Mouse (Mus musculus) B cell, adult 2 months (primary cell): ENCODE results near the gene 1700067P10Rik.

Source experiments
- DNase-seq, 2 experiments: peaks; one replicate each; pipeline ENCODE4 v3.0.0; 2022

Gene 1700067P10Rik

GRCm38 (mm10) chr17:48089019-48089418 is at the start of gene 1700067P10Rik:
1700067P10Rik (plus strand) TSS chr17:48089319.
- no peak for DNase-seq

GRCm38 (mm10) chr17:48041351-48042287 is 47.5 kb upstream of the 1700067P10Rik start:
- peak; percentile 40 to 48 for DNase-seq

- DNase-seq, result peak; percentile 15 to 28
These were observed 45.8 kb upstream of the 1700067P10Rik start for GRCm38 (mm10) chr17:48043154-48043880.

GRCm38 (mm10) chr17:48045631-48046030 is 43.5 kb upstream of the 1700067P10Rik start:
- peak; percentile 91 for DNase-seq

DNA sequence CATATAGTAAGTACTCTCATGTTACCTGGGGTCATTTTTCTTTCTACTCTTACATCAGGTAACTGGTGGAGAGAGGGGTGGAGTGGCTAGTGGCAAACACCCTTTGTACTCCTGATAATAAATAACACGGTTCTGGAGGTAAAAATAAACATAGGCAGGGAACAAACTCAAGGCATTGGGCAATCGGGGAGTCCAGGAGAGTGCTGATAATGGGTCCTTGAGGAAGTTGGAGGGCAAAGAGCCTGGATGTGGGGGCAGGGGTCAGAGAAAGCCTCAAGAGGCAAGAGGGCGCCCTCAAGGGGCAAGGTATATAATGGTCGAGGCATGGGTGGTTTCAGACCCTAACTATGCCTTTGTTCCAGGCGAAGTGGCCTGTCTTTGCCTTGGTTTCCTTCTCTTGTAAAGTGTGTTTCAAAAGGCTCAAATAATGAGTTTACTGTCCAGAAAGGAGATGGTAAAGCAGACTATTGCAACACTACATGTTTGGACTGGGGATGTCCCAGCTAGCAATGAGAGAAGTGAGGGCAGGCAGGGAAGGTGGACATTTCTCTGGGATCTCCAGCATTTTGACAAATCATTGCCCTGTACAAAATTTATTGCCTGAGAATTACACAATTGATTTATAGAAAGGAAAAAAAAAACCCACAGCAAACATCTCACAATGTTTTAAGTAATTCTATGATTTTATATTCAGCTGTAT is 37.3 kb upstream of the 1700067P10Rik start:
- DNase-seq, result no peak

- no peak for DNase-seq
These were observed 36.6 kb upstream of the 1700067P10Rik start for GRCm38 (mm10) chr17:48052338-48053067.

- no peak for DNase-seq
These were observed 35.5 kb upstream of the 1700067P10Rik start for GRCm38 (mm10) chr17:48053646-48054045.

- no peak for DNase-seq
These were observed 33.9 kb upstream of the 1700067P10Rik start for GRCm38 (mm10) chr17:48055076-48055816.

DNA sequence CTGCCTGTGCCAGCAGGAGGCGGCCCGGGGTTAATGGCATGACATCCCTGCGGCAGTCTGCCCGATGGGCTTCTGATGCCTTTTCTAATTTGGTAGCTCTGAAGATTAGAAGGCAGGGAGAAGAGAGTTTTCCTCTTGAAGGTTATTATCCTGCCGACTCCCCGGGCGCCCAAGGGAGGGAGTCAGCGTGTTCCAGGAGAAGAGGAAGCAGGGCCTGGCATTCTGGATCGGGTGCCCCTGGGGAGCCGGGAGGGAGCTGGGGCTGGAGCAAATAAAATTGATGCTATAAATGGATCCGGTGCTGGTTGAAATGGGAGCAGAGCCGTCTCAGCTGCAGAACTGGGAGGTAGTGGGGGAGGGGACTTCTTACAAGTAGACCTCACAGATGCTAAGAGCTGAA is 31.7 kb upstream of the 1700067P10Rik start:
- DNase-seq, result no peak

DNA sequence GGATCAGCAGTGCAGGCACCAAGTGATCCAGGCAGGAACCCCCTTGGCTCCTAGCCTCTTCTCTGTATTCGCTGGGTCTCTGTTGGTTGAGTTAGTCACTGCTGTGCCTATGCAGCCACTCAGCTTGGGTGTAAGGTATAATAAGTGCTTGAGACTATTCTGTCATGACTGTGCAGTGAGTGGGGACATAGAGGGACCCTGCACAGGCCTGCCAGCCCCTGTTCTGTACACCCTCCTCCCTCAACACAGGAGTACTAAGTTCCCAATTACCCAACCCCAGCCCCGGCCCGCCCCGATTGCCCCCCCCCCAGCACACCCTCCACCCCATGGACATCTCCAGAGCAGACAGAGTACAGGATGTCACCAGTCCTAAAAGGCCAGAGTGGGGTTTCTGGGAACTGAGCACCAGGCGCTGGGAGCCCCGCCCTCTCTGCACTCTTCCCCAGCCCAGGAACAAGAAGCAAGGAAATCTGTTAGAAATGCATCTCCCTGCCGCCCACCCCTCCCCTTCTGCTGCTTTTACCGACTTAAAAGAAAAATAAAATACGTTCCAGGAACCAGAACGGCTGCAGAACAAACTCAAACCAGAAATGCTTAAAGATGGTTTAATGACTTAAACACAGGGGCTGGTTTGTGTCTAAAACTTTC is 24.8 kb upstream of the 1700067P10Rik start:
- DNase-seq, result no peak

DNA sequence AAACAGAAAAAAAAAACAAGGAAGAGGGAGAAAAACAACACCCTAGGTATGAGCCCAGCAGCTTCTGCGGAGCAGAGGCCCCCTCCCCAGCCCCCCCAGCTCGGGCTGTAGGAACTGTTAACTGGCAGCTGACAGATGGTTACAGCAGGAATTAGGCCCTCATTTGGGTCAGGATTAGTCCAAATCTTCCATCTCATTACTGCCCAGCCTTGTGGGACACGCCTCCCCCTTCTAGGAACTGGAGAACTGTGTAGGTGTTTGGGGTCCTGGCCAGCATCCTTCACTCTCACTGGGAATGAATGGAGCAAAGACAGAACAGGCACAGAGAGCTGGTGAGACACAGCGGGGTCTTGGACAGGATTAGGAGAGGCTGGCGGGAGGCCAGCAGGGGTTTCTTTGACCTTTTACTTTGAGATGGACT is 24.0 kb upstream of the 1700067P10Rik start:
- no peak for DNase-seq

DNA sequence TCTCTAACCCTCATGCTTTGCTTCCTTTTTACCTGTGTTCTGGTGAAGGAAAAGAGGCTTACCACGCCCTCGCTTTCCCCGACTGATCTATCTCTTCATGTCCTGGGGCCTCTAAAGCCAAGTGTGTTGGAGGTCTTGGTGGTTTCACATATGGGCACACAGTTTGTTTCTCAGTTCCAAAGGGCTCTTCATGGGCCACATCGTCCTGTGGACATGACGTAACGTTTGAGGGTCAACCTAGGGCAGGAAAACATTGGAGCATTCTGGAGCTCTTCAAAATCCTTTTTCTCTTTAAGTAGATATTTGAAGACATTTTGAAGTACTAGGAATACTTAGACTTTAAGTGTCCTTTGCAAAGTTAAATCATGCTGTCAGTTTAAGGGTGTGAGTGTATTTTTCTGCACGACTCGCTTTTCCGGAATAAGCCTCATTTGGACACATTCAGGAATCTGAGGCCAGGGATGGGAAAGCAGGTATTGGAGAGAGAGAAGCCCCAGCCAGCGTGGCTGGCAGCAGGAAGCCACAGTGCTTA is 22.0 kb upstream of the 1700067P10Rik start:
- DNase-seq, result no peak

DNA sequence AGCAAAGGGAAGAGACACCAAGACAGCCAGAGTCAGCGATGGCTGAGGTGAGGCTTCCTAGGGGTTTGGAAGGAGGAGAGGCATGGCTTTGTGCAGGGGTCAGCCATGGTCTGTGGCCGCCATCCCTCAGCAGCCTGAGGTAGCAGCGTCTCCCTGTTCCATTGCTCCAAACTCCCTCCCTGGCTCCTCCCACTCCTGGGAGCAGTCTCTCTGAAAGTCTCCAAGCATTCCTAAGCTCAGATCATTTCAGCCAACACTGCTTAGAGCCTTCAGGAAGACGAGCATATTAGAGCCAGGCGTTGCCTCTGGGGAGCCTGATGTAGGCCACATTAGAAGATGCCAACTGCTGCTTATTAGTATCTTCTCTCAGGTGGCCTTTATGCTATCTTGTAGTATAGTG is 21.4 kb upstream of the 1700067P10Rik start:
- no peak for DNase-seq

DNA sequence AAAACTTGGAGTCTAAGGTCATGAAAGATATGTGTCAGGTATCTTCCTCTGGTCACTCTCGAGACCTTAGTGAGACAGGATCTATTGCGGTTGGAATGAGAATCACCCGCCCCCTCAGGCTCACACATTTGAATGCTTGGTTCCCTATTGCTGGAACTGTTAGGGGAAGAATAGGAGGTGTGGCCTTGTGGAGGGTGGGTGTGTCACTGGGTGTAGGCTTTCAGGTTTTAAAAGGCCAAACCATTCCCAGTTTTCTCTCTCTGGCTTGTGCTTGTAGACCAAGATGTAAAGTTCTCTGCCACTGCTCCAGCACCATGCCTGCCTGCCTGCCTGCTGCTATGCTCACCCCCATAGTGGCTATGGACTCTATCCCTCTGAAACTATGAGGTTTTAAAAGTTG is 8.5 kb upstream of the 1700067P10Rik start:
- DNase-seq, result no peak

- no peak for DNase-seq
These were observed 327 bp downstream of the 1700067P10Rik start for GRCm38 (mm10) chr17:48089446-48089845.

- no peak for DNase-seq
These were observed 1.2 kb downstream of the 1700067P10Rik start for GRCm38 (mm10) chr17:48090305-48090704.

DNA sequence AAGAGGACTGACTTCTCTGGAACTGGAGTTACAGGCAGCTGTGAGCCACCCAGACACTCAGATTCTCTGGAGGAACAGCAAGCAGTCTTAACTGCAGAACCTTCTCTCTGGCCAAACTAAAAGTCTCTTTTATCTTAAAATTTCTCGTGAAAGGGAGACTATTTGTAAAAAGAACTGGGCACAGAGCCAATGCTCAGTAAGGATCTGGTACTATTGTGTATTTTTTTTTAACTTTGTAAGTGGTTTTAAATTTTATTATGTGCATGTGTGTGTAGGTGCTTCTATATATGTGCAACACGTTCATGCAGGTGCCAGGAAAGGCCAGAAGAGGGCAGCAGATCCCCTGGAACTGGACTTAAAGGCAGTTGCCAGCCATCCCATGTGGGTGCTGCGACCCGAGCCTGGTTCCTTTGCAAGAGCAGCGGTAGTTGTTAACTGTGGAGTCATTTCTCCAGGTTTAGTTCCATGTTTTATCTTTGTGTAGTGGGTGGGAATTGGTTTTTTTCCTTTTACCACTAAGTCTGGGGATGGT is 4.2 kb downstream of the 1700067P10Rik start:
- peak in 1 of 2 experiments; percentile 21 for DNase-seq

DNA sequence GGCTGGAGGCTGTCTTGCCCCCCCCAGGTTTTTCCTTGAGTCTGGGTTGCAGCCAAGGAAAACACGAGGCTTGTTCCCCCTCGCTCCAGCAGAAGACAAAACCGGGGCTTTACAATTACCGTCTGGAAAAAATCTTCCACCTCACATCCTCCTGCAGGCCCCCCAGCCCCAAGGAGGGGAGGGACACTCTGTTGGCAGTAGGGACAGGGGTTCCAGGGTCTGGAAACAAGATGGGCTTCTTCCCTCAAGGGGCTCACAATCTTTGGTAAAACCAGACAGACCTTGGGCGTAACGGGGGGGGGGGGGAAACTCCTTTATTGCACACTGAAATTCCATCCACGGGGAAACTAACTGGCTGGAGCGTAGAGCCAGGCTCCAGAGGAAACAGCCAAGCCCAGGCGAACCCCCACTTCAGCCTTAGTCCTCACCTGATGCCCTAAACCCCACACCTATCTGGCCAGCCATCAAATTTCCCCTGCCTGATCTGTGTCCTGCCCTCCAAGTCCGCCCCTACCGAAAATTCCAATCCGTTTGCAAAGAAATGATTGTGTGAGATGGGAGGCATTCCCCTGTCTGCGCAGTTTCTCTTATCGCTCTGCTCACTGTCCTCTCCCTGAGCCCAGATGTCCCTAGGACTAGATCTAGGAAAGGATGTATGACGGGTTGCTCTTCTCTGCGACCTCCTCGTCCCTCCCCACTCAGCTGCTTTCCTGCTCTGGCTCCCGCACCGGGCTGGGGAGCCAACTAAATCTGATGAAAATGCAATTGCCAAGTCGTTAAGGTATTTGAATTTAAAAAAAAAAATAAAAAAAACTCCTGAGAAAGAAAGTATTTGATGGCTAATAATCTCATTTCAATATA is 5.9 kb downstream of the 1700067P10Rik start:
- DNase-seq, result no peak

DNA sequence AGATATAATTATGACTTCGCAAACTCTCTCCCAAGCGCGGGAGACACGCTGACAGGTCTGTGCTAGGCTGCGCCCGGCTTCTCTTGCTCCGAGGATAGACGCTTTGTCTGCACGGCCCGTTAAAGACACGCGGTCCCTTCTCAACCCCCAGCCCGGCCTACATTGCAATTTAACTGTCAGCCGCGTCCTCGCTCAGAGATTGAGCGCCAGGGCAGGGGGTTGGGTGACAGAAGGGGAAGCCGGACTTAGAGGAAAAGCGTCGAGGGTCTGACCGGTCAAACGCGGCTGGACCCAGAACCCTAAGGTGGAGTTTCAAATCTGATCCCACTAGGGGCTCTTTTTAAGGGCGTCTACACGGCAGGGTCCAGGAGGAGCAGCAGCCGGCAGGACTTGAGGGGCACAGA is 6.6 kb downstream of the 1700067P10Rik start:
- DNase-seq, result peak; percentile 28 to 35

GRCm38 (mm10) chr17:48096321-48096720 is 7.2 kb downstream of the 1700067P10Rik start:
- peak; percentile 30 to 34 for DNase-seq
